Mouse (Mus musculus) induced T-regulatory cell, adult 2 months (primary cell): ENCODE results near the gene Clec10a.

Experiments used
- DNase-seq: peaks from one replicate; pipeline ENCODE4 v3.0.0-alpha.2; 2012; ENCODE audit warnings: low read depth

The Clec10a gene

DNA sequence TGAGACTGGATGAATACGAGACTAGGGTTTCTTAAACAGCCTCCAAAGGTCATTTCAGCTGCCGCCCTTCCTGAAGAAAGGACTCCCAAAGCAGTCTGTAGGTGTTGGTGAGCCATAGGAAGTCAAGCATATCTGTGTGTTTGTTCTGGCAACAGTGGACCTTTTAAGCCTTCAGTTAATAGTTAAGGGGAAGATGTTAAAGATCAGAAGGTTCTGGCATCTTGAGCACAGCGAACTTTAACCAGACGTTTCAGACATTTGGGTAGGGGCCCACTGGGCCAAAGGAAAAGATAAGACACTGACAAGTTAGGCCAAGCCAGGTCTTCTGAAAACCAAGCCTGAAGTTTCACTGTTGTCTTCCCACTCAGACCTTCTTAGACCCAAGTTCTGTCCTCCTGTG, 62.0 kb downstream of the Clec10a start:
- no peak for DNase-seq

- DNase-seq, result no peak
Observed at GRCm38 (mm10) chr11:70218741-70219470, 62.9 kb downstream of the Clec10a start.

DNA sequence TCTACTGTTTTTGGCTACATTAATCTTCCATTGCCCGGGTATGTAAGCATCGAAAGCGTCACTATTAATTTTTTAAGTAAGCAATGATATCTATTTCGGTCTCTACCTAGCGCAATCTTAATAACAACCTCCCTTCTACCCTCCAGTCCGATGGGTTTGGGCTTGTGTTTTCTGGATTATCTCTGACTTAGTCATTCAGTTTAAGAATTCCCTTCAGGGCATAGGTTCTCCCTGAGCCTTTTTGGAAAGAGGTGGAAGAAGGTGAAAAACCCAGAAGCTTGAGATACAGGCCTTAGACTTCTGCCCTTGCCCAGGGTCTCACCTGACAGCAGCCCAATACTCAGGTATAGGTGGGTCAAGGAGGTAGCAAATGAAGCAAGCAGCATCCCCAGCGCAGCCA, 63.9 kb downstream of the Clec10a start:
- DNase-seq, result no peak

GRCm38 (mm10) chr11:70220323-70220722, 64.3 kb downstream of the Clec10a start:
- DNase-seq, result no peak
